Mouse (Mus musculus) c-Kit-positive CD71-positive TER-119-negative erythroid progenitor cells, embryonic 14.5 days (primary cell): Measurements from ENCODE around the gene Rundc1.
"Not testable (repeated sequence)": the region's sequence is repeated elsewhere in the genome, so short reads cannot be mapped to it uniquely, and the experiment has no call there.

Experiments used
- DNase-seq: peaks from one replicate; pipeline ENCODE4 v3.0.0-alpha.2; 2013; ENCODE audit warnings: low read depth

The Rundc1 gene

GRCm38 (mm10) chr11:101466552-101466950, 41.7 kb downstream of the Rundc1 start:
- DNase-seq, result not testable (repeated sequence)

DNA sequence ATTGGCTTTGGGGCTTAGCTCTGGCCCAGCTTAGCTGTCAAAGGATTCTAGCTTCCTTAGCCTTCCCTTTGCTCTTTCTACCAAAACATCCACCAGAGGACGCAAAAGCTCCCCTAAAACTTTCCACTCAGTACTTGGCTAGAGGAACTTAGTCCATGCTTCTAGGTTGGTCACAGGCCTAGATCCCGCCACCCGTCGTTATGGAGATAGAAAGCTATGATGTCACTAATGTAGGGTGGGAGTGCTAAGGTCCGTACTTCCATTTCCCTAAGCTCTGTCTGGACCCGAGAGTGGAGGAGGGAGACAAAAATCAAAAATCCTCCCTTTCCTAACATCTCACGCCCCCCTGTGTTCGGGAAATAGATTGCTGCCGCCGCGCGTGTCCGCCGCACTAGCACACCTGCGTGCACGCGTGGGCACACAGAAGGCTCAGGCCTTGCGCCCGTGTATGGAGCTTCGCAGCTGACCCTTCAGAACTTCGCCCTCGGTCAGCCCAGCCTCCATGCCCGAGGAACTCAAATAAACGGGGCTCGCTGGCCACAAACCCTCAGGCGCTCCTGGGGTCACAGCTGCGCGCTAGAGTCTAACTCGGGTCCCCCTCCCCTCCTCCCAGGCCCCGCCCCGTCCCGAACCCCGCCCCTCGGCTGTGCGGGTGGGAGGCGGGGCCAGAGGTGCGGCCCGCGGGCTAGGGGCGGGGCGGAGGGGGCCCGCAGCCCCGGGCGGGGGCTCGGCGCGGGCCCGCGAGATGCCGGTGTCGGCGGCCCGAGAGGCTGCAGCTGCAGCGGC, 42.8 kb downstream of the Rundc1 start:
- DNase-seq, result no peak

DNA sequence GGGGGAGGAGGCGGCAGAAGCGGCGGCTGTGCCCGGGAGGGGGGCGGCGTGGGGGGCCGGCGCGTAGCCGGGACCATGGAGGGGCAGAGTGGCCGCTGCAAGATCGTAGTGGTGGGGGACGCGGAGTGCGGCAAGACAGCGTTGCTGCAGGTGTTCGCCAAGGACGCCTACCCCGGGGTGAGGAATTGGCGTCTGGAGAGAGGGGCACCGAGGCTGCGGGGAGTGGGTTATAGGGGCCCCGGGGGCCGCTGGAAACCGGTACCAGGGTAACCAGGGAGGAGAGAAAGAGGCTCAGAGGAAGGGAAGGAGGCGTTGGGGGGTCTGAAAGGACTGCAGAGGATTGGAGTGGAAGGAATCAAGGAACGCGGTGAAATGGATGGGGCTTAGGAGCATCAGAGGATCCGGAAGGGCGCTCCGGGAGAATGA, 43.4 kb downstream of the Rundc1 start:
- no peak for DNase-seq

DNA sequence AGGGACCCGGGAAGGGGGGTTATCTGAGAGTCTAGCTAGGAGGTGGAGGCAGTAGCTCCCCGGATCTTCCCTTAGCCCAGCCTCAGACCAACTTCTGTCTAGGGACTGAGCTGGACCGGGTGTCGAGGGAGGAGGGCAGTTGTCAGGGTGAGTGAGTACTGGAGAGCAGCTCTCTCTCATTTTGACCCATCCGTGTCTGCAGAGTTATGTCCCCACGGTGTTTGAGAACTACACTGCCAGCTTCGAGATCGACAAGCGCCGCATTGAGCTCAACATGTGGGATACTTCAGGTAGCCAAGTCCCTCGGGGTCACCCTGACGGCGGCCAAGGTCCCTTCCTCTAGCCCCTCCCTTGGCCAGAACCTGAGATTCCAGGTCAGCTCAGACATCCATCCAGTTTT, 43.8 kb downstream of the Rundc1 start:
- no peak for DNase-seq

DNA sequence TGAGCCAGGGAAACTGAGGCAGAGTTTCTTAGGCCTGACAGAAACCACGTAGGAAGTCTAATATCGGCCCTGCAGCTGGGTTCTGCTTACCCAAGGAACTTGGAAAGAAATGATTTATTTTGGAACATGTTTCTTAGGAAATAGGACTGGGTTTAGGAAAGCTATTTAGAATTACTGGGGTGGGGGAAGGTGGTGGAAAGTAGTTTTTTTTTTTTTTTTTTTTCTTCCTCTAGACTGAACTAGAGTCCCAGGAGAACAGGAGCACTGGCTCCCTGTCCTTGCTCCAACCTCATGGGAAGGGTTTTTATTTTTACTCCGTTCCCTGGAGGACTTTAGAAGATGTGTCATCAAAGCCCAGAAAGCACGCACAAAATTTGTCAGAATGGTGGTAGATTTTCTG, 44.3 kb downstream of the Rundc1 start:
- no peak for DNase-seq

- DNase-seq, result no peak
Observed at GRCm38 (mm10) chr11:101470206-101470605, 45.3 kb downstream of the Rundc1 start.

- DNase-seq, result no peak
Observed at GRCm38 (mm10) chr11:101471926-101472325, 47.0 kb downstream of the Rundc1 start.

- DNase-seq, result no peak
Observed at GRCm38 (mm10) chr11:101472336-101472735, 47.5 kb downstream of the Rundc1 start.

DNA sequence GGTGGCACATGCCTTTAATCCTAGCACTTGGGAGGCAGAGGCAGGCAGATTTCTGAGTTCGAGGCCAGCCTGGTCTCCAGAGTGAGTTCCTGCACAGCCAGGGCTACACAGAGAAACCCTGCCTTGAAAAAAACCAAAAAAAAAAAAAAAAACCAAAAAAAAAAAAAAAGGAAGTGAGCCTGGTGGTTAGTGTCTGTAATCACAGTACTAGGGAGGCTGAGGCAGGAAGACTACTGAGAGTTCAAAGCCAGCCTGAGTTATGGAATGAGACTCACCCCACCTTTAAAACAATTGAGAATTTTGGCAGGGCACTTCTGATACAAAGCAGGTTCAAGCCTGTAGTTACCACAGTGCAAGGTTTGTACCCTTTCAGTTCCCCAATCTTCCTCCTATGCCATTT, 48.8 kb downstream of the Rundc1 start:
- not testable (repeated sequence) for DNase-seq

DNA sequence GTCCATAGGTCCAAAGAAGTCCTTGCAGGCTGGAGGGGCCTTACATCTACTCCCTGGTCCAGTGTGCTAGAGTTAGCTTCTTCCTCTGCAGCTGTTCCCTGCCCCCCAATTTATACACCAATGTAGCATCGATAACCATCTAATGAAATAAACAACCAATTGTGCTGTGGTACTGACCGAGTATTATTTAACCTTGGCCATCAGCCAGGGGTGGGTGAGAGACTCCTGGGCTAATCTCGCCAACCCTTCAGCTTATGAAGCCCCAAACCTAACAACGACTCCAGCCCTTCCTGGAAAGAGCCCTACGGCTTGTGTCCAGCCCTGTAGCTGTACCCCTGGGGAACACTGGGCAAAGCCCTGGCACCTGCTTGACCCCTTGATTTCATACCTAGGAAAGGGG, 49.4 kb downstream of the Rundc1 start:
- DNase-seq, result no peak

- DNase-seq, result not testable (repeated sequence)
Observed at GRCm38 (mm10) chr11:101476361-101476760, 51.5 kb downstream of the Rundc1 start.

GRCm38 (mm10) chr11:101477194-101477551, 52.3 kb downstream of the Rundc1 start:
- no peak for DNase-seq

DNA sequence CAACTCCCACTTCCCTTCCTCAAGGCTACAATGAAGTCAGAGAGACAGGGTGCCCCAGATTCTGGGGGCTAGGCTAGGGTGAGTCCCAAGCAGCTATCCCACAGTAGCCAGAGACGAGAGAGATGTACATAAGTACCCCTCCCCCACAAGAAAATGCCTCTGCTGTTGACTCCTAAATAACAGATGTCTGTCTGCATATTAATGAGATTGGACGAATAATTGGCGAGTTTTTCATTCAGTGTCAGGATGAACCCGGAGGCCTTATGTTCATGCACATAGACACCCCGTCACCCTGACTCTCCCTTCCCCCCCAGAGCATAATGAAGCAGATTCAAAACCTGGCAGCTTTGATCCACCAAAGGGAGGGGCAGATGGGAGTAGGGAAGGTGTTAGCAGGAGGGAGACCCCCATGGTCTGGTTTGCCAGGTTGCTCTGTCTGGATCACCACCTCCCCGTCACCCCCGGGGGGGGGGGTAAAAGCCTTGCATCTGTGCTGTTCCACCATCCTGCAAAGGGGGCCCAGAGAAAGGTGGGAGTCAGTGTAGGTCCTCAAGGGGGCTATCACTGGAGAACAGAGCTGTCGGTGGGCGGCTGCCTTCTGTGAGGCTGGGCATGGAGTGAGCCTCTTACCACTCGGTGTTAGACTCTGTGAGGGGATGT, 52.8 kb downstream of the Rundc1 start:
- no peak for DNase-seq

DNA sequence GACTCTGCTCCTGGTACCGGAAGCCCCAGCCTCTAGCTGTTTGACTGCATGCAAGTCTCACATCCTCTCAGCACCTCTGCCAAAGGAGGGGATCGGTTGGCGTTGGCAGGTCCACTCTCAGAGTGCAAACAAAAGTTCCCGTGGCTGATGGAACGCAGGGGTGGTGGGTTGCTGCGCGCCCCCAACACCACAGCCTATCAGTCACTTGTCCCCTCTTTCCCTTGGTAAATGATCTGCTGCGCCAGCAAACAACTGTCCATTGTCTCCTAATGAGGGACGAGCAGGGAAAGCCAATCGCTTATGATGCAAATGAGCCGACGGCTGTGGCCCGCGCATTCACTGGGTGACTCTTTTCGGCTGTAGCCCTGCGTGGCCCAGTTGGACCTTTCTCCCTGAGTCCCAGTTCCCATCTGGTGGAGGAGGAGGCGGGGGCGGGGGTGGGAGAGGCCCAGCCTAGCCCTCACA, 54.3 kb downstream of the Rundc1 start:
- no peak for DNase-seq

DNA sequence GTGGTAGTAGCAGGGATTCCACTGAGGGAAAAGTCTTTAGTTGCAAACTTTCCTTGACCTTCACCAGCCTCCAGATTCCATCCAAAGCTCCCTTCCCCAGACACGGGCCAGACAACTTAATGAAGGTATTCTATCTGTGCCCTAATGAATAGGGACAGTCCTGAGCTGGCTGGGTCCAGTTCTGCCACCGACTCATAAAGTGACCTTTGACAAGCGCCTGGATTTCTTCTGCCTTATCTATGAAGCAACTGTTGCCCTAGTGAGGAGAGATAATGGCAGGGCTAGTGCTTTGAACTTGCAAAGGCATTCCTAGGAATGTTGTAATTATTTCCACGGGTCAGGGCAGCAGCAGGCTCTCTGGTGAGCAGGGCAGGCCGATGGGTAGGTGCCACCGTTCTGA, 56.0 kb downstream of the Rundc1 start:
- DNase-seq, result no peak

DNA sequence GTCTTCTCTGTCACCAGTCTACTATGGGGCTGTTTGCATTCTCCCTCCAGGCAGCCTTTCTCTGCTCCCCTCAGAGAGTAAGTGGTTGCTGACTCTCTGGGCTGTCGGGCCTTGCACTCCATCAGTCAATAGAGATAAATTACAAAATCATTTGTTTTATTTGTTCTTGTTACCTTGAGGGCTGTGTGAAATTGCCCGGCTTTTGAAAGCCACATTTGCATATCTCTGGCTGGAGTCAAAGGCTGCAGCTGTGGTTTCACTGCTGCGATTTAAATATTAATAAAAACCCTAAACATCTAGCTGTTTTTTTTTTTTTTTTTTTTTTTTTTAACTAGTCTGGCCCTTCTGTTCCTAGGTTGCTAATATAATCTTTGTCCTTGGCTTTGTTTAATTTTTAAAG, 58.9 kb downstream of the Rundc1 start:
- no peak for DNase-seq

- no peak for DNase-seq
Observed at GRCm38 (mm10) chr11:101484245-101484644, 59.4 kb downstream of the Rundc1 start.

DNA sequence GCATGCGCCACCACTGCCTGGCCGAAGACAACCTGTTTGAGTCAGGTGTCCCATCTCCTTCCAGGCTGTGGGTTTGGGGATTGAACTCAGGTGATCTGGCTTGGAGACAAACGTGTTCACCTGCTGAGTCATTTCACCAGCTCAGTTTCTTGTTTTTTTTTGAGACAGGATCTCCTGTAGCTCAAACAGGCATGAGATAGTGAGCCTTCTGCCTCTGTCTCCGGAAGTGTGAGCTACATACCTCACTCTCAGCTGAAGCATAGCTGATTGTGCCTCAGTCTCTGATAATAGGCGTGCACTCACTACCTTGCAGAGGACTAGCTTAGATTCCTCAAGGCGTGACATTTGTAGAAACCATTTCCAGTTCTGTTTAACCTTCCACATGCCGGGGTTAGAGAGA, 59.9 kb downstream of the Rundc1 start:
- DNase-seq, result no peak
